Mouse (Mus musculus) lung, postnatal 4 days (tissue): ENCODE results near the gene Clcf1.
"Not testable (repeated sequence)": the region's sequence is repeated elsewhere in the genome, so short reads cannot be mapped to it uniquely, and the experiment has no call there.

Source experiments
- DNase-seq, 2 experiments: peaks; one replicate each; pipeline ENCODE4 v3.0.0; 2021

The Clcf1 gene

GRCm38 (mm10) chr19:4218784-4219183, 4.7 kb downstream of the Clcf1 start:
- no peak for DNase-seq

- DNase-seq = no peak
These were observed 5.9 kb downstream of the Clcf1 start for GRCm38 (mm10) chr19:4219943-4220342.

GRCm38 (mm10) chr19:4220416-4220815, 6.4 kb downstream of the Clcf1 start:
- DNase-seq = peak; percentile 65 to 75

- DNase-seq = peak; percentile 64 to 75
These were observed 7.1 kb downstream of the Clcf1 start for GRCm38 (mm10) chr19:4220957-4221743.

GRCm38 (mm10) chr19:4222165-4222564, 8.1 kb downstream of the Clcf1 start:
- peak; percentile 52 to 75 for DNase-seq

GRCm38 (mm10) chr19:4226779-4227178, 12.7 kb downstream of the Clcf1 start:
- DNase-seq = no peak

- no peak for DNase-seq
These were observed 13.4 kb downstream of the Clcf1 start for GRCm38 (mm10) chr19:4227446-4227845.

GRCm38 (mm10) chr19:4227894-4228678, 14.0 kb downstream of the Clcf1 start:
- DNase-seq = peak; percentile 70 to 88

- DNase-seq = no peak
These were observed 14.9 kb downstream of the Clcf1 start for GRCm38 (mm10) chr19:4228891-4229290.

- DNase-seq = no peak
These were observed 15.5 kb downstream of the Clcf1 start for GRCm38 (mm10) chr19:4229451-4230076.

GRCm38 (mm10) chr19:4230415-4230814, 16.4 kb downstream of the Clcf1 start:
- DNase-seq = no peak

- DNase-seq = peak; percentile 98
These were observed 17.5 kb downstream of the Clcf1 start, which contains the start of gene Pold4 for GRCm38 (mm10) chr19:4231253-4232185. Gene Pold4, plus strand, starts transcription at chr19:4231899.

GRCm38 (mm10) chr19:4232186-4232572, 18.1 kb downstream of the Clcf1 start:
- DNase-seq = no peak

GRCm38 (mm10) chr19:4232651-4233050, 18.6 kb downstream of the Clcf1 start:
- DNase-seq = no peak

- no peak for DNase-seq
These were observed 20.5 kb downstream of the Clcf1 start for GRCm38 (mm10) chr19:4234548-4234947.

GRCm38 (mm10) chr19:4240247-4240668, 26.2 kb downstream of the Clcf1 start:
- no peak for DNase-seq

GRCm38 (mm10) chr19:4242416-4242815, 28.4 kb downstream of the Clcf1 start:
- no peak for DNase-seq

- DNase-seq = no peak
These were observed 30.7 kb downstream of the Clcf1 start for GRCm38 (mm10) chr19:4244775-4245174.

GRCm38 (mm10) chr19:4247010-4247409, 33.0 kb downstream of the Clcf1 start:
- DNase-seq = no peak

- not testable (repeated sequence) for DNase-seq
These were observed 34.6 kb downstream of the Clcf1 start for GRCm38 (mm10) chr19:4248683-4249082.

GRCm38 (mm10) chr19:4254230-4254629, 40.2 kb downstream of the Clcf1 start:
- DNase-seq = no peak

- no peak for DNase-seq
These were observed 41.6 kb downstream of the Clcf1 start for GRCm38 (mm10) chr19:4255583-4256162.
